Mouse (Mus musculus) testis, adult 2 months (tissue): ENCODE results near the gene Insig1. TPM values are rescaled to one million over a fixed set of nuclear protein-coding genes. Genes with fewer than 3 reads are reported as not detected.
A peak's percentile ranks its signal among the peaks of the same experiment; 100 is the strongest.

Experiments
- H3K27ac ChIP-seq: fragments of 200-500 bp; 2 replicates; pipeline ENCODE4 v1.5.1; 2012; ENCODE audit warnings: low read depth, low read length; ENCODE audit not compliant: control insufficient read depth, insufficient read depth
- H3K27me3 ChIP-seq: fragments of 200-500 bp; 2 replicates; pipeline ENCODE4 v1.6.1; 2012; ENCODE audit warnings: mild to moderate bottlenecking, low read length, moderate library complexity; ENCODE audit not compliant: control insufficient read depth, insufficient read depth
- H3K36me3 ChIP-seq: fragments of 200-500 bp; 2 replicates; pipeline ENCODE4 v1.6.1; 2012; ENCODE audit warnings: mild to moderate bottlenecking, low read length; ENCODE audit not compliant: control insufficient read depth, insufficient read depth
- H3K4me1 ChIP-seq: fragments of 200-500 bp; 2 replicates; pipeline ENCODE4 v1.6.1; 2012; ENCODE audit warnings: low read length; ENCODE audit not compliant: control insufficient read depth, insufficient read depth
- H3K4me3 ChIP-seq: fragments of 200-500 bp; 2 replicates; pipeline ENCODE4 v1.5.1; 2012; ENCODE audit warnings: low read depth, mild to moderate bottlenecking, low read length, moderate library complexity, mixed read lengths; ENCODE audit not compliant: control insufficient read depth
- CTCF ChIP-seq: fragments of 200-500 bp; IDR thresholded peaks from 2 replicates; pipeline ENCODE4 v1.5.1; 2012; ENCODE audit warnings: low read depth, mild to moderate bottlenecking, inconsistent platforms, low read length, moderate library complexity; ENCODE audit not compliant: control insufficient read depth, insufficient read depth, insufficient replicate concordance
- POLR2A ChIP-seq: fragments of 200-500 bp; IDR thresholded peaks from 2 replicates; pipeline ENCODE4 v1.6.1; 2012; ENCODE audit warnings: low read depth, mild to moderate bottlenecking, inconsistent platforms, low read length, moderate library complexity; ENCODE audit not compliant: control insufficient read depth
- polyA plus RNA-seq: library from polyadenylated mRNA; depleted of rRNA; stranded (reverse); fragments of >200 nt; gene quantifications from 2 replicates; pipeline ENCODE4 v1.2.3, GENCODE M21; 2012

Insig1 gene
- polyA plus RNA-seq, 1 experiment: 14.1 TPM

- no peak overlapping the region for H3K4me3 ChIP-seq
- H3K36me3 ChIP-seq: no peaks in the 10 kb centered on the region
- no peak overlapping the region for H3K27ac ChIP-seq
- H3K27me3 ChIP-seq: no peaks in the 10 kb centered on the region
- H3K4me1 ChIP-seq: peaks cover 3% of the 10 kb centered on the region
- TF ChIP-seq POLR2A: no peak
- no peak for TF ChIP-seq CTCF
These were observed 5.9 kb upstream of the Insig1 start for GRCm38 (mm10) chr5:28065275-28065674.

- H3K4me1 ChIP-seq: peaks cover 8% of the 10 kb centered on the region
- H3K27ac ChIP-seq: no peak overlapping the region
- no peaks in the 10 kb centered on the region for H3K36me3 ChIP-seq
- TF ChIP-seq CTCF (no peak), POLR2A (no peak)
- no peak overlapping the region for H3K4me3 ChIP-seq
- no peaks in the 10 kb centered on the region for H3K27me3 ChIP-seq
These were observed 4.9 kb upstream of the Insig1 start for GRCm38 (mm10) chr5:28066311-28066710.

- peak overlapping the region; percentile 78 for H3K4me3 ChIP-seq
- TF ChIP-seq CTCF (no peak), POLR2A (no peak)
- no peaks in the 10 kb centered on the region for H3K27me3 ChIP-seq
- H3K36me3 ChIP-seq: no peaks in the 10 kb centered on the region
- H3K4me1 ChIP-seq: peaks cover 18% of the 10 kb centered on the region
- H3K27ac ChIP-seq: peak overlapping the region; percentile 67
These were observed 875 bp upstream of the Insig1 start for GRCm38 (mm10) chr5:28070149-28070827.

GRCm38 (mm10) chr5:28071456-28072223 lies 477 bp downstream of the Insig1 start:
- Histone ChIP-seq H3K4me3 (peak overlapping the region; percentile 78), H3K4me1 (peaks cover 18% of the 10 kb centered on the region), H3K27me3 (no peaks in the 10 kb centered on the region), H3K36me3 (no peaks in the 10 kb centered on the region), H3K27ac (peak overlapping the region; percentile 69)
- TF ChIP-seq POLR2A (0 out of 2 replicates have a peak, but pooled peaks have one; percentile 26), CTCF (no peak)

- no peaks in the 10 kb centered on the region for H3K36me3 ChIP-seq
- no peak overlapping the region for H3K4me3 ChIP-seq
- no peak for TF ChIP-seq CTCF
- no peak for TF ChIP-seq POLR2A
These were observed 8.3 kb downstream of the Insig1 start for GRCm38 (mm10) chr5:28079431-28079830.

GRCm38 (mm10) chr5:28081127-28081526 lies 10.0 kb downstream of the Insig1 start:
- Histone ChIP-seq H3K4me1 (no peaks in the 10 kb centered on the region), H3K36me3 (no peaks in the 10 kb centered on the region), H3K27ac (no peak overlapping the region), H3K27me3 (no peaks in the 10 kb centered on the region), H3K4me3 (no peak overlapping the region)
- TF ChIP-seq POLR2A (no peak), CTCF (no peak)

More at GRCm38 (mm10) chr5:28079431-28079830, 8.3 kb downstream of the Insig1 start:
- no peaks in the 10 kb centered on the region for H3K4me1 ChIP-seq
- no peak overlapping the region for H3K27ac ChIP-seq
- no peaks in the 10 kb centered on the region for H3K27me3 ChIP-seq

DNA sequence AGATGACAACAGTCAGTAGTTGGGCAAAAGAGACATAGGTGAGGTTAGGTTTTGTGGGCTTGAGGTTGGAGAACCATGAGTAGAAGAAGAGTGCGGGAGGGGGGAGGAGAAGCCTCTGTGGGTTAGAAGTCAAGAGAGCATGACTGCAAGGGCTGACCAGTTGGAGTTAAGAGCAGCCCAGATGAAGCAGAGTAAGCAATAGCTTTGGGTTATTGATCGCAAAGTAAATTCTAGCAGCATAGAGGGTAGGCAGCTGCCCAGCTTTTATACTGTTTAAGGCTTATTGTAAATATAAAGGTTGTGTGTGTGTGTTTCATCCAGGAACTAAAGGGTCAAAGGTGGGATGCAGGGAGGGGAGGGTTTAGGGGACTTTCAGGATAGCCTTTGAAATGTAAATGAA lies 10.7 kb downstream of the Insig1 start:
- TF ChIP-seq POLR2A (no peak), CTCF (no peak)

DNA sequence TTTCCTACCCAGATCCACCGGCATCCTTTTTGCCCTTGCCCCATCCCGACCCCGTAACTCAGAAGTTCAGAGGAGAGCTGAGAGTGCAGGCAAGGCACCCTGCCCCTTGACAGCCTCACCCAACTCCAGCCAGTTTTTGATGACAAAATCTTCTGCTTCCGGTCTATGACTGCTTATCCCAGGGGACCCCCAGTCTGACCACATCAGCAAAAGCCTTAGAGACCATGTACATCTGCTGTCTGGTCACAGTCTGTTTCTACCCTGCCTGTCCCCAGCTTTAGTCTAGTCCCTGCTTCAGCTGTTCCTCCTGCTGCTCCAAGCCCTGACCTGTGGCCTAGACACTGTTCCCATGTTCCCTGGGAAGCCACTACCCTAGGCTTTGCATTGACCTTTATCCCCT lies 11.1 kb downstream of the Insig1 start:
- Histone ChIP-seq H3K27ac (no peak overlapping the region), H3K4me1 (no peaks in the 10 kb centered on the region), H3K4me3 (no peak overlapping the region), H3K36me3 (no peaks in the 10 kb centered on the region), H3K27me3 (no peaks in the 10 kb centered on the region)
- TF ChIP-seq CTCF (no peak), POLR2A (no peak)

More for the DNA sequence above, 10.7 kb downstream of the Insig1 start:
- Histone ChIP-seq H3K36me3 (no peaks in the 10 kb centered on the region), H3K27ac (no peak overlapping the region), H3K4me3 (no peak overlapping the region), H3K4me1 (no peaks in the 10 kb centered on the region), H3K27me3 (no peaks in the 10 kb centered on the region)
